Mouse (Mus musculus) left cerebral cortex, adult 11 months (tissue): ENCODE data around the gene Kif7.

ENCODE experiments used
- DNase-seq: peaks from one replicate; pipeline ENCODE4 v3.0.0; 2022; ENCODE audit warnings: low spot score

The Kif7 gene

GRCm38 (mm10) chr7:79721386-79721977, 6.0 kb upstream of the Kif7 start:
- DNase-seq, result no peak

- DNase-seq, result no peak
Observed at GRCm38 (mm10) chr7:79710831-79711230, 4.7 kb downstream of the Kif7 start.

GRCm38 (mm10) chr7:79710130-79710607, 5.4 kb downstream of the Kif7 start:
- no peak for DNase-seq

- no peak for DNase-seq
Observed at GRCm38 (mm10) chr7:79705210-79705609, 10.3 kb downstream of the Kif7 start.

GRCm38 (mm10) chr7:79702755-79703154, 12.8 kb downstream of the Kif7 start:
- DNase-seq, result no peak

GRCm38 (mm10) chr7:79696495-79696894, 19.0 kb downstream of the Kif7 start:
- no peak for DNase-seq

- DNase-seq, result no peak
Observed at GRCm38 (mm10) chr7:79680231-79680630, 35.3 kb downstream of the Kif7 start.

- no peak for DNase-seq
Observed at GRCm38 (mm10) chr7:79679186-79679585, 36.3 kb downstream of the Kif7 start.

GRCm38 (mm10) chr7:79670900-79671604, 44.5 kb downstream of the Kif7 start:
- DNase-seq, result no peak

- DNase-seq, result no peak
Observed at GRCm38 (mm10) chr7:79666690-79667089, 48.8 kb downstream of the Kif7 start.

GRCm38 (mm10) chr7:79661253-79661890, 54.1 kb downstream of the Kif7 start:
- DNase-seq, result no peak

- DNase-seq, result no peak
Observed at GRCm38 (mm10) chr7:79660291-79661150, 55.0 kb downstream of the Kif7 start.

- DNase-seq, result peak; percentile 93
Observed at GRCm38 (mm10) chr7:79659578-79660290, 55.8 kb downstream of the Kif7 start, which contains the start of gene Ticrr. Gene Ticrr (plus strand): TSS chr7:79660196.

- DNase-seq, result no peak
Observed at GRCm38 (mm10) chr7:79654586-79654985, 60.9 kb downstream of the Kif7 start.

- DNase-seq, result no peak
Observed at GRCm38 (mm10) chr7:79654185-79654584, 61.3 kb downstream of the Kif7 start.

- peak; percentile 11 for DNase-seq
Observed at GRCm38 (mm10) chr7:79649005-79649404, 66.5 kb downstream of the Kif7 start.
